Mouse (Mus musculus) MEL (cell line): Measurements from ENCODE around the gene Pipox. TPM values are rescaled to one million over a fixed set of nuclear protein-coding genes. Genes with fewer than 3 reads are reported as not detected.

ENCODE experiments used
- DNase-seq: peaks from one replicate; pipeline ENCODE4 v3.0.0; 2011; ENCODE audit warnings: low read depth, low spot score
- H3K27ac ChIP-seq: 2 replicates; pipeline ENCODE4 v1.5.1; 2012; ENCODE audit warnings: low read depth, mild to moderate bottlenecking, control low read depth, low read length, moderate library complexity; ENCODE audit not compliant: control insufficient read depth
- H3K27me3 ChIP-seq, 2 experiments: fragments of 150-350 bp in 1 of 2; sonication (generic) in 1 of 2; 2 replicates each; pipeline ENCODE4 v1.6.1; 2012; ENCODE audit warnings: low read length in 2 of 2, mild to moderate bottlenecking in 2 of 2, improper control_type of control experiment in 1 of 2, moderate library complexity in 1 of 2; ENCODE audit not compliant: insufficient read depth in 2 of 2, control insufficient read depth in 1 of 2
- H3K36me3 ChIP-seq, 2 experiments: 2 replicates each; pipeline ENCODE4 v1.6.1; 2012 to 2014; ENCODE audit warnings: low read length in 2 of 2, improper control_type of control experiment in 1 of 2, inconsistent platforms in 1 of 2, mild to moderate bottlenecking in 1 of 2; ENCODE audit not compliant: insufficient read depth in 2 of 2, control insufficient read depth in 1 of 2
- H3K4me1 ChIP-seq, 2 experiments: fragments of 150-350 bp in 1 of 2; sonication (generic) in 1 of 2; 2 replicates each; pipeline ENCODE4 v1.6.1; 2012; ENCODE audit warnings: low read length in 2 of 2, improper control_type of control experiment in 1 of 2, mild to moderate bottlenecking in 1 of 2; ENCODE audit not compliant: insufficient read depth in 2 of 2, control insufficient read depth in 1 of 2
- H3K4me3 ChIP-seq, 2 experiments: fragments of 150-350 bp in 1 of 2; sonication (generic) in 1 of 2; 2 replicates each; pipeline ENCODE4 v1.5.1; 2012; ENCODE audit warnings: low read depth in 2 of 2, low read length in 2 of 2, mild to moderate bottlenecking in 2 of 2, moderate library complexity in 2 of 2, control low read depth in 1 of 2, improper control_type of control experiment in 1 of 2; ENCODE audit not compliant: control insufficient read depth in 1 of 2, insufficient read depth in 1 of 2
- H3K79me2 ChIP-seq: 2 replicates; pipeline ENCODE4 v1.6.1; 2012; ENCODE audit warnings: mild to moderate bottlenecking, low read length, moderate library complexity; ENCODE audit not compliant: control insufficient read depth, poor library complexity, insufficient read depth
- H3K9ac ChIP-seq: 2 replicates; pipeline ENCODE4 v1.6.1; 2012; ENCODE audit warnings: low read depth, mild to moderate bottlenecking, control low read depth, low read length, moderate library complexity; ENCODE audit not compliant: control insufficient read depth, poor library complexity, severe bottlenecking
- H3K9me3 ChIP-seq: fragments of 150-350 bp; sonication (generic); replicated peaks from 2 replicates; pipeline ENCODE4 v1.6.1; 2012; ENCODE audit warnings: mild to moderate bottlenecking, low read length, improper control_type of control experiment, moderate library complexity; ENCODE audit not compliant: insufficient read depth
- BHLHE40 ChIP-seq: IDR thresholded peaks from 2 replicates; pipeline ENCODE4 v1.6.1; 2012; ENCODE audit warnings: low read depth, mild to moderate bottlenecking, inconsistent platforms, low read length, improper control_type of control experiment, borderline replicate concordance
- CHD1 ChIP-seq: IDR thresholded peaks from 2 replicates; pipeline ENCODE4 v1.6.1; 2012; ENCODE audit warnings: low read depth, mild to moderate bottlenecking, inconsistent platforms, low read length, improper control_type of control experiment
- CHD2 ChIP-seq: IDR thresholded peaks from 2 replicates; pipeline ENCODE4 v1.6.1; 2011; ENCODE audit warnings: low read length, improper control_type of control experiment
- E2F4 ChIP-seq: IDR thresholded peaks from 2 replicates; pipeline ENCODE4 v1.6.1; 2011; ENCODE audit warnings: low read depth, low read length, improper control_type of control experiment, borderline replicate concordance
- ELF1 ChIP-seq: IDR thresholded peaks from 2 replicates; pipeline ENCODE4 v1.6.1; 2014; ENCODE audit warnings: low read depth, mild to moderate bottlenecking, inconsistent platforms, low read length, improper control_type of control experiment, moderate library complexity
- ETS1 ChIP-seq: IDR thresholded peaks from 2 replicates; pipeline ENCODE4 v1.6.1; 2012; ENCODE audit warnings: low read depth, mild to moderate bottlenecking, inconsistent platforms, low read length, improper control_type of control experiment, moderate library complexity
- GATA1 ChIP-seq: IDR thresholded peaks from 2 replicates; pipeline ENCODE4 v1.6.1; 2011; ENCODE audit warnings: low read depth, low read length, improper control_type of control experiment
- KAT2A ChIP-seq: conservative IDR thresholded peaks from 2 replicates; pipeline ENCODE4 v1.6.1; 2012; ENCODE audit warnings: low read depth, low read length, improper control_type of control experiment, inconsistent platforms
- MAX ChIP-seq: IDR thresholded peaks from 2 replicates; pipeline ENCODE4 v1.6.1; 2011; ENCODE audit warnings: low read length, improper control_type of control experiment
- MAZ ChIP-seq: IDR thresholded peaks from 2 replicates; pipeline ENCODE4 v1.6.1; 2012; ENCODE audit warnings: low read depth, mild to moderate bottlenecking, inconsistent platforms, low read length, improper control_type of control experiment
- MEF2A ChIP-seq: IDR thresholded peaks from 2 replicates; pipeline ENCODE4 v1.6.1; 2014; ENCODE audit warnings: low read depth, mild to moderate bottlenecking, inconsistent platforms, low read length, improper control_type of control experiment; ENCODE audit not compliant: poor library complexity, insufficient replicate concordance, severe bottlenecking; ENCODE audit errors: extremely low read depth
- MXI1 ChIP-seq: IDR thresholded peaks from 2 replicates; pipeline ENCODE4 v1.6.1; 2011; ENCODE audit warnings: mild to moderate bottlenecking, low read depth, low read length, improper control_type of control experiment
- MYB ChIP-seq: IDR thresholded peaks from 2 replicates; pipeline ENCODE4 v1.6.1; 2011; ENCODE audit warnings: mild to moderate bottlenecking, low read depth, low read length, improper control_type of control experiment
- MYC ChIP-seq: IDR thresholded peaks from 2 replicates; pipeline ENCODE4 v1.6.1; 2011; ENCODE audit warnings: low read depth, mild to moderate bottlenecking, low read length, improper control_type of control experiment, moderate library complexity
- NRF1 ChIP-seq: IDR thresholded peaks from 2 replicates; pipeline ENCODE4 v1.6.1; 2014; ENCODE audit warnings: low read depth, mild to moderate bottlenecking, inconsistent platforms, low read length, improper control_type of control experiment, moderate library complexity; ENCODE audit not compliant: poor library complexity, insufficient read depth, severe bottlenecking
- POLR2AphosphoS2 ChIP-seq: IDR thresholded peaks from 2 replicates; pipeline ENCODE4 v1.6.1; 2011; ENCODE audit warnings: low read length, improper control_type of control experiment
- SIN3A ChIP-seq: IDR thresholded peaks from 2 replicates; pipeline ENCODE4 v1.6.1; 2012; ENCODE audit warnings: low read length, improper control_type of control experiment, inconsistent platforms
- TAL1 ChIP-seq: IDR thresholded peaks from 2 replicates; pipeline ENCODE4 v1.6.1; 2012; ENCODE audit warnings: mild to moderate bottlenecking, inconsistent platforms, low read length, moderate library complexity, mixed read lengths
- TBP ChIP-seq: IDR thresholded peaks from 2 replicates; pipeline ENCODE4 v1.8.0; 2011; ENCODE audit warnings: low read depth, low read length, improper control_type of control experiment
- USF2 ChIP-seq, 2 experiments: IDR thresholded peaks; 2 replicates each; pipeline ENCODE4 v1.6.1; 2011 to 2012; ENCODE audit warnings: improper control_type of control experiment in 2 of 2, low read length in 2 of 2, borderline replicate concordance in 1 of 2, inconsistent platforms in 1 of 2, low read depth in 1 of 2, mild to moderate bottlenecking in 1 of 2; ENCODE audit not compliant: insufficient read depth in 1 of 2
- polyA plus RNA-seq, 2 experiments: library from polyadenylated mRNA; stranded (reverse) in 1 of 2; unstranded in 1 of 2; fragments of >175 nt in 1 of 2; fragments of >200 nt in 1 of 2; gene quantifications; 2 replicates each; pipeline versions ENCODE4 v1.2.1 to v1.2.4; 2012; ENCODE audit warnings: low replicate concordance in 2 of 2, low read depth in 1 of 2; ENCODE audit not compliant: insufficient read length in 2 of 2, insufficient read depth in 1 of 2, missing spikeins in 1 of 2
- total RNA-seq: library from RNA; depleted of rRNA; stranded (reverse); fragments of 300-350 nt; gene quantifications from 2 replicates; pipeline ENCODE4 v1.2.3, GENCODE M21; 2012

The Pipox gene
- total and polyA plus RNA-seq, 3 experiments = not detected

- H3K36me3 ChIP-seq = peaks cover 0 to 3% of the 10 kb centered on the region in 2 experiments; a peak in 1 of 4 replicates
- no peaks in the 10 kb centered on the region for H3K9me3 ChIP-seq
- no peak for TF ChIP-seq NRF1
- TF ChIP-seq TBP = no peak
- H3K79me2 ChIP-seq = no peaks in the 10 kb centered on the region
- no peak overlapping the region for H3K4me3 ChIP-seq
- no peaks in the 10 kb centered on the region for H3K4me1 ChIP-seq
- H3K9ac ChIP-seq = no peak overlapping the region
- peaks cover 39 to 42% of the 10 kb centered on the region in 2 experiments for H3K27me3 ChIP-seq
- H3K27ac ChIP-seq = no peak overlapping the region
- no peak for DNase-seq
Measured at GRCm38 (mm10) chr11:77901366-77901765, 7.5 kb upstream of the Pipox start.

GRCm38 (mm10) chr11:77900696-77901095, 6.8 kb upstream of the Pipox start:
- no peak overlapping the region for H3K27ac ChIP-seq
- no peak overlapping the region for H3K4me3 ChIP-seq
- no peaks in the 10 kb centered on the region for H3K4me1 ChIP-seq
- H3K79me2 ChIP-seq = no peaks in the 10 kb centered on the region
- no peaks in the 10 kb centered on the region for H3K9me3 ChIP-seq
- peaks cover 34 to 39% of the 10 kb centered on the region in 2 experiments for H3K27me3 ChIP-seq
- no peak overlapping the region for H3K9ac ChIP-seq
- TF ChIP-seq SIN3A = no peak
- TF ChIP-seq TAL1 = no peak
- no peak for TF ChIP-seq MAZ
- no peak for TF ChIP-seq CHD2
- TF ChIP-seq MYB = no peak
- no peak for TF ChIP-seq NRF1
- TF ChIP-seq MXI1 = no peak
- TF ChIP-seq BHLHE40 = no peak
- no peak for TF ChIP-seq MEF2A
- no peak for TF ChIP-seq KAT2A
- TF ChIP-seq GATA1 = no peak
- no peak for TF ChIP-seq ETS1
- no peak for TF ChIP-seq MAX
- no peak for TF ChIP-seq POLR2AphosphoS2
- no peak for TF ChIP-seq MYC
- TF ChIP-seq E2F4 = no peak
- no peak for TF ChIP-seq USF2 (IDR thresholded peaks at IDR 0.05; ENCODE audit: borderline replicate concordance in 1 of 2, insufficient read depth in 1 of 2, low read depth in 1 of 2, low read length in 2 of 2)
- no peak for TF ChIP-seq ELF1
- TF ChIP-seq CHD1 = no peak
- no peak for DNase-seq
- H3K36me3 ChIP-seq = no peaks in the 10 kb centered on the region
